Mouse (Mus musculus) liver, postnatal 0 days (tissue): ENCODE data around the gene Mrpl3. TPM values are rescaled to one million over a fixed set of nuclear protein-coding genes. Genes with fewer than 3 reads are reported as not detected.
"Not testable (repeated sequence)": the region's sequence is repeated elsewhere in the genome, so short reads cannot be mapped to it uniquely, and the experiment has no call there.

Experiments
- ATAC-seq: fragments of 200-750 bp; cut with Nextera tagmentation; 2 replicates; pipeline ENCODE4 v1.8.0; 2017; ENCODE audit warnings: mild to moderate bottlenecking, moderate library complexity
- DNase-seq: peaks from one replicate; pipeline ENCODE4 v3.0.0-alpha.2; 2016
- H3K27ac ChIP-seq: fragments of 300-500 bp; sonication (generic); 2 replicates; pipeline ENCODE4 v1.5.1; 2014; ENCODE audit warnings: antibody characterized with exemption, moderate library complexity, mild to moderate bottlenecking, low read depth
- H3K27me3 ChIP-seq: fragments of 300-500 bp; sonication (generic); 2 replicates; pipeline ENCODE4 v1.6.1; 2014; ENCODE audit warnings: low read length, control low read depth, mixed read lengths; ENCODE audit not compliant: insufficient read depth
- H3K36me3 ChIP-seq: fragments of 300-500 bp; sonication (generic); replicated peaks from 2 replicates; pipeline ENCODE4 v1.6.1; 2014; ENCODE audit warnings: mild to moderate bottlenecking, control low read depth, low read length, moderate library complexity, mixed read lengths; ENCODE audit not compliant: insufficient read depth
- H3K4me1 ChIP-seq: fragments of 300-500 bp; sonication (generic); 2 replicates; pipeline ENCODE4 v1.6.1; 2014; ENCODE audit warnings: antibody characterized with exemption, mild to moderate bottlenecking, control low read depth; ENCODE audit not compliant: insufficient read depth
- H3K4me2 ChIP-seq: fragments of 300-500 bp; sonication (generic); 2 replicates; pipeline ENCODE4 v1.6.1; 2014; ENCODE audit warnings: low read depth, mild to moderate bottlenecking, low read length, moderate library complexity, mixed read lengths
- H3K4me3 ChIP-seq: fragments of 300-500 bp; sonication (generic); 2 replicates; pipeline ENCODE4 v1.5.1; 2014; ENCODE audit warnings: low read depth, low read length
- H3K9ac ChIP-seq: fragments of 300-500 bp; sonication (generic); replicated peaks from 2 replicates; pipeline ENCODE4 v1.6.1; 2014; ENCODE audit warnings: mild to moderate bottlenecking, moderate library complexity
- H3K9me3 ChIP-seq: fragments of 300-500 bp; sonication (generic); 2 replicates; pipeline ENCODE4 v1.6.1; 2016; ENCODE audit warnings: mild to moderate bottlenecking, control low read depth, low read length, mixed read lengths
- CTCF ChIP-seq: sonication (generic); IDR thresholded peaks from 2 replicates; pipeline ENCODE4 v1.5.1; 2016; ENCODE audit warnings: antibody characterized with exemption, low read depth
- EP300 ChIP-seq: IDR thresholded peaks from 2 replicates; pipeline ENCODE4 v1.6.1; 2016; ENCODE audit warnings: antibody characterized with exemption, low read depth, mild to moderate bottlenecking
- WGBS: fragments of 180-500 bp; shearing (Covaris S2); extraction: QIAGEN DNeasy Blood & Tissue Kit; methylation state at CpG from one replicate; pipeline ENCODE4 v1.1.7; 2014; ENCODE audit not compliant: insufficient replicate concordance; 5-methylcytosine and 5-hydroxymethylcytosine counted together
- polyA plus RNA-seq: library from polyadenylated mRNA; unstranded; fragments of >200 nt; fragmentation: Nextera tagmentation; extraction: Ambion mirVana; gene quantifications from 2 replicates; pipeline ENCODE4 v1.2.1, GENCODE M21; 2015

Mrpl3 gene
- polyA plus RNA-seq, 1 experiment from 2014 or later: 39.0 TPM

DNA sequence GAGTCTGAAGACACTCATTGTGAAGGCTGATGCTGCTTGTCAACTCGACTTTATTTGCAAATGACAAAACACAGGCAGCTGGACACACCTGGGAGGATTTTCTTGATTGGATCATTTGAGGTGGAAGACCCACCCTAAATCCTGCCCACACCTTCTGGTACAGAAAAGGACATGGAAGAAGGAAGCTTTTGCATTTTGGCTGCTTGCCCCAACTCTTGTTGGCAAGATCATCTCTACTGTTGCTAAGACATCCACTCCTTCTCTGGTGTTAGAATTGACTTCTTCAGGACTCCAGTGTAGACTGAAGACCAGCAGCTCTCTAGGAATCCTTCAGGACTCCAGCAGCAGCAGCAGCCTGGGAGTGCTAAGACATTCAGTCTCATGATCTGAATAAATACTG, 48.9 kb downstream of the Mrpl3 start:
- Histone ChIP-seq H3K27ac (no peak overlapping the region), H3K27me3 (no peaks in the 10 kb centered on the region), H3K9me3 (no peaks in the 10 kb centered on the region), H3K9ac (no peak overlapping the region), H3K4me2 (no peak overlapping the region), H3K4me3 (no peak overlapping the region), H3K4me1 (no peaks in the 10 kb centered on the region), H3K36me3 (no peaks in the 10 kb centered on the region)
- no peak for TF ChIP-seq EP300
- no peak for TF ChIP-seq CTCF
- 50% methylated on average over 1 of the region's 1 CpGs for WGBS
- ATAC-seq: no peak
- DNase-seq: no peak

DNA sequence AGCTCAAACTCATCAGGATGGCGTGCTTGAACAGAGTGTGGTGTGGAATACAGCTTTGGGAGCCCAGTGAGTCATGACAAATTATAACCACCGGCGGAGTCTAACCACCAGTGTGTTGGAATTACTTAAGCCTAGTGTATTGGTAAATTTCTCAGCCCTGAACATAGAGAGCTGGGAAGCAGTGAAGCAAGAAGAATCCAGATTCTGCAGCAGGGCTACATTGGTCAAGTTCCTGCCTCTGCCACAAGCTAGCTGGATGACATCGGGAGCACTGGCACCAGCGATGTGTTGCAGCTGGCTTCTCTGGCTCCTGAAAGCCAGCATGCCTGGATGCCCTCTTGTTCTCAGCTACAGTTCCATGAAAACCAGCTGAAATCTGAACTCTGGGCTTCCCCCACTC, 50.9 kb downstream of the Mrpl3 start:
- Histone ChIP-seq H3K4me2 (no peak overlapping the region), H3K36me3 (no peaks in the 10 kb centered on the region), H3K4me1 (no peaks in the 10 kb centered on the region), H3K27ac (no peak overlapping the region), H3K27me3 (no peaks in the 10 kb centered on the region), H3K9ac (no peak overlapping the region), H3K9me3 (no peaks in the 10 kb centered on the region), H3K4me3 (no peak overlapping the region)
- ATAC-seq: no peak
- 73% methylated on average over 5 of the region's 5 CpGs for WGBS
- TF ChIP-seq CTCF (no peak), EP300 (no peak)
- DNase-seq: no peak

DNA sequence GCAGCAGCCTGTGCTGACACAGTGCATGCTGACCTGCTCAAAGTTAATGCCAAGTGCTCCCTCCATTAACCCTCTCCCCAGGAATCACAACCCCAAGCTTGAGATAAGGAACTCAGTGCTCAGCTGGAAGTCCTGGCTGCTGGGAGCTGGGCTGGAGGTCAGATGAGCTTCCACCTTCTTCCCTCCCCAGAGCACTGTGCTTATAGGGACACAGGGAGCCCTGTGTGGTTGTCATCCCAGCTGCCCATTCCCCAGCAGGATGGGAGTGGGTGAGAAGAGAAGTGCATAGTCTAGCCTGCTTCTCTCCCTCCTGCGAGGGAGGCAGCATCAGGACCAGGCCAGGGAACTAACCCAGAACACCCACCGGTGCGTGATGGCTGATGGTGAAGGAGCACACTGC, 72.2 kb downstream of the Mrpl3 start:
- H3K4me3 ChIP-seq, H3K27me3 ChIP-seq, H3K9me3 ChIP-seq, H3K36me3 ChIP-seq, ATAC-seq, H3K9ac ChIP-seq, H3K4me1 ChIP-seq, H3K27ac ChIP-seq, H3K4me2 ChIP-seq: not testable (repeated sequence)
- 72% methylated on average over 3 of the region's 3 CpGs for WGBS
- peak; percentile 11 for DNase-seq

Other genes starting within 250 kb of the Mrpl3 start
- 8.5 and 8.6 TPM in 2 replicates for gene Nudt16, start 78.6 kb downstream of the Mrpl3 start, polyA plus RNA-seq
- not detected in 2 replicates for gene 1700080E11Rik, start 91.9 kb downstream of the Mrpl3 start, polyA plus RNA-seq